Mouse (Mus musculus) heart, postnatal 25 days (tissue): ENCODE results near the gene Mlh3. TPM values are rescaled to one million over a fixed set of nuclear protein-coding genes. Genes with fewer than 3 reads are reported as not detected.
A peak's percentile ranks its signal among the peaks of the same experiment; 100 is the strongest.

ENCODE experiments used
- DNase-seq: peaks from one replicate; pipeline ENCODE4 v3.0.0; 2022; ENCODE audit warnings: low spot score
- intact Hi-C: fragments of 180-260 bp; cut with DNase I; formaldehyde crosslinking; loops from one replicate; pipeline ENCODE4 v1.15.1; 2025
- total RNA-seq, 2 experiments: library from RNA; stranded (reverse); gene quantifications; 2 replicates each; pipeline ENCODE4 v1.2.3; 2021

The Mlh3 gene
- total RNA-seq = 1 to 10 TPM; 6.9 to 7.5 TPM

GRCm38 (mm10) chr12:85270319-85270718, at the start of gene Mlh3:
Gene Mlh3, minus strand, starts transcription at chr12:85270599.
- DNase-seq = peak; percentile 63
- intact Hi-C loops = no loop called here

GRCm38 (mm10) chr12:85308651-85309050, 38.3 kb upstream of the Mlh3 start:
- DNase-seq = no peak
- intact Hi-C loops = no loop called here

- peak; percentile 56 for DNase-seq
- intact Hi-C loops = loop anchor here (1.0 kb wide), 3 partner anchors 136 to 213 kb away; no protein-coding TSS in a partner anchor
Measured at GRCm38 (mm10) chr12:85305247-85305892, 35.0 kb upstream of the Mlh3 start.

- no peak for DNase-seq
- intact Hi-C loops = loop anchor here (1.0 kb wide), 3 partner anchors 135 to 212 kb away; no protein-coding TSS in a partner anchor
Measured at GRCm38 (mm10) chr12:85304725-85305124, 34.3 kb upstream of the Mlh3 start.

GRCm38 (mm10) chr12:85303256-85303655, 32.9 kb upstream of the Mlh3 start:
- intact Hi-C loops = no loop called here
- DNase-seq = no peak

GRCm38 (mm10) chr12:85298835-85299180, 28.4 kb upstream of the Mlh3 start:
- intact Hi-C loops = no loop called here
- DNase-seq = no peak

- intact Hi-C loops = no loop called here
Measured at GRCm38 (mm10) chr12:85298127-85298834, 27.9 kb upstream of the Mlh3 start.

GRCm38 (mm10) chr12:85297345-85297997, 27.1 kb upstream of the Mlh3 start:
- no peak for DNase-seq
- intact Hi-C loops = no loop called here

More at GRCm38 (mm10) chr12:85298127-85298834, 27.9 kb upstream of the Mlh3 start:
- no peak for DNase-seq

- intact Hi-C loops = no loop called here
- no peak for DNase-seq
Measured at GRCm38 (mm10) chr12:85296915-85297314, 26.5 kb upstream of the Mlh3 start.

- DNase-seq = no peak
- intact Hi-C loops = no loop called here
Measured at GRCm38 (mm10) chr12:85295506-85295905, 25.1 kb upstream of the Mlh3 start.

- intact Hi-C loops = no loop called here
- no peak for DNase-seq
Measured at GRCm38 (mm10) chr12:85292906-85293305, 22.5 kb upstream of the Mlh3 start.

GRCm38 (mm10) chr12:85292288-85292687, 21.9 kb upstream of the Mlh3 start:
- intact Hi-C loops = no loop called here
- DNase-seq = no peak

- DNase-seq = no peak
- intact Hi-C loops = no loop called here
Measured at GRCm38 (mm10) chr12:85291541-85291940, 21.1 kb upstream of the Mlh3 start.

GRCm38 (mm10) chr12:85290633-85291032, 20.2 kb upstream of the Mlh3 start:
- no peak for DNase-seq
- intact Hi-C loops = no loop called here

- intact Hi-C loops = loop anchor here (5.0 kb wide), 1 partner anchor 67 kb away; no protein-coding TSS in a partner anchor
- DNase-seq = no peak
Measured at GRCm38 (mm10) chr12:85289157-85290000, 19.0 kb upstream of the Mlh3 start.

GRCm38 (mm10) chr12:85288486-85289156, 18.2 kb upstream of the Mlh3 start, which contains the start of gene Zc2hc1c:
Gene Zc2hc1c, plus strand, starts transcription at chr12:85288591.
- peak; percentile 86 for DNase-seq
- intact Hi-C loops = loop anchor here (5.0 kb wide), 1 partner anchor 66 kb away; no protein-coding TSS in a partner anchor

GRCm38 (mm10) chr12:85287809-85288485, 17.5 kb upstream of the Mlh3 start, which contains the start of gene Acyp1:
Gene Acyp1, minus strand, starts transcription at chr12:85288438.
- peak; percentile 34 for DNase-seq
- intact Hi-C loops = loop anchor here (5.0 kb wide), 1 partner anchor 66 kb away; no protein-coding TSS in a partner anchor

- no peak for DNase-seq
- intact Hi-C loops = loop anchor here (5.0 kb wide), 1 partner anchor 65 kb away; no protein-coding TSS in a partner anchor
Measured at GRCm38 (mm10) chr12:85286941-85287340, 16.5 kb upstream of the Mlh3 start.
